Mouse (Mus musculus) c-Kit-negative CD71-positive TER-119-positive erythroid progenitor cells, embryonic 14.5 days (primary cell): ENCODE data around the gene Smo.
"Not testable (repeated sequence)": the region's sequence is repeated elsewhere in the genome, so short reads cannot be mapped to it uniquely, and the experiment has no call there.

ENCODE experiments used
- DNase-seq: peaks from one replicate; pipeline ENCODE4 v3.0.0-alpha.2; 2013; ENCODE audit warnings: low read depth, low spot score

Gene Smo

GRCm38 (mm10) chr6:29726576-29727200 is 8.6 kb upstream of the Smo start:
- DNase-seq = no peak

GRCm38 (mm10) chr6:29728035-29728434 is 7.3 kb upstream of the Smo start:
- no peak for DNase-seq

GRCm38 (mm10) chr6:29729491-29729890 is 5.8 kb upstream of the Smo start:
- DNase-seq = no peak

DNA sequence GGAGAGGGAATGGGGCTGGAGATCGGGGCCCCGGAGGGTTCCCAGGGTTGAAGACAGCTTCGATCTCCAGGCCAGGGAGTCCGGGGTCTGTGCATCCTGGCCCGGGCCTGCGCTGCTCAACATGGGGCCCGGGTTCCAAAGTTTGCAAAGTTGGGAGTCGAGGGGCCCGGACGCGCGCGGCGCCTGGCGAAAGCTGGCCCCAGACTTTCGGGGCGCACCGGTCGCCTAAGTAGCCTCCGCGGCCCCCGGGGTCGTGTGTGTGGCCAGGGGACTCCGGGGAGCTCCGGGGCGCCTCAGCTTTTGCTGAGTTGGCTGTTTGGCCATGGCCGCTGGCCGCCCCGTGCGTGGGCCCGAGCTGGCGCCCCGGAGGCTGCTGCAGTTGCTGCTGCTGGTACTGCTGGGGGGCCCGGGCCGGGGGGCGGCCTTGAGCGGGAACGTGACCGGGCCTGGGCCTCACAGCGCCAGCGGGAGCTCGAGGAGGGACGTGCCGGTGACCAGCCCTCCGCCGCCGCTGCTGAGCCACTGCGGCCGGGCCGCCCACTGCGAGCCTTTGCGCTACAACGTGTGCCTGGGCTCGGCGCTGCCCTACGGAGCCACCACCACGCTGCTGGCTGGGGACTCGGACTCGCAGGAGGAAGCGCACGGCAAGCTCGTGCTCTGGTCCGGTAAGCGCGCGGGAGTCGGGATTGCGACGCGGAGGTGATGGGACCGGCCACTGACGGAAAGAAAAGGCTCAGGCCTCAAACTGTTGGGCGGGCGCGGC is 567 bp downstream of the Smo start:
- no peak for DNase-seq

- no peak for DNase-seq
These were observed 1.5 kb downstream of the Smo start for GRCm38 (mm10) chr6:29736610-29737458.

DNA sequence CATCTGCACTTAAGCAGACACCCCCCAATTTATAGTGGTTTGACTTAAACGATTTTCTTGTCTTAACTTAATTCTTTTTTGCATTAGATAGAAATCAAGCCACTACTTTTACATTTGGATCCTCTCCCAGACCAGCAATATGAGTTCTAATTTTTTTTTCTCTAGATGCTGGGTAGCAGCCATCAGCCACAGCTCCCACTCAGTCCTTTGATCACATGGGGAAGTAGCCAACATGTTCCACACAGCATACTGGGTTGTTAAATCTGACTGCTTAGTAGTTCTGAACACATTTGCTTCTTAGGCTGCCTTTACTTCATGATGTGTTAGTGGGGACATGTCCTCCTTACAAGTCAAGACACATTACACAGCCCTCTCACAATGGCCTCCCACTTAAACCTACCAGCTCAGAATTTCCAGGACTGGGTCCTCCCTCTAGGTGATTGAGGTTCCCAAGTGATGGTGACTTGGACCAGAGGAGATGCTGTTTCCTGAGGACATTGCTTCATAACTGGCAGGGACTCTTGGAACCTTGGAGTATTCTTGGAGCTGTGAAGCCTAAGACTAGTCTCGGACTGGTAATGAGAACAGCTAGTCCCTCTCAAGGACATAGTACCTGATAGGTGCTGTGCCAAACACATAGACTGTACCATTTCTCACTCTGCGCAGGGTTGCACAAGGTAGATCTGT is 16.3 kb downstream of the Smo start:
- no peak for DNase-seq

- no peak for DNase-seq
These were observed 18.0 kb downstream of the Smo start for GRCm38 (mm10) chr6:29753336-29753735.

GRCm38 (mm10) chr6:29756001-29756400 is 20.7 kb downstream of the Smo start:
- no peak for DNase-seq

DNA sequence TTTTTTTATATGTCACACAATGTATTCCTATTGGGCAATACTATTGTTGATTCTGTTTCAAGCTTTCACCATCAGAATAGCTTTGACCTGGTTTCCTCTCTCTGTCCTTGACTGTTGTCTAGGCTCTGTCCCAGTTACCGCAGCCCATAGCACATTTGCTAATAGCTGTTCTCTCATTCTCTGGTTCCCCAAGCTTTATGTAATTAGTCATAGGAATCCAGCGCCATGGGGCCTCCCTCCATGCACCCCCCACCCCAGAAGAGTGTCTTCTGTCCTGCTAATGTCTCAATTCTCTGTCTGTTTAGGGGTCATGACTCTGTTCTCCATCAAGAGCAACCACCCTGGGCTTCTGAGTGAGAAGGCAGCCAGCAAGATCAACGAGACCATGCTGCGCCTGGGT is 21.2 kb downstream of the Smo start:
- no peak for DNase-seq

DNA sequence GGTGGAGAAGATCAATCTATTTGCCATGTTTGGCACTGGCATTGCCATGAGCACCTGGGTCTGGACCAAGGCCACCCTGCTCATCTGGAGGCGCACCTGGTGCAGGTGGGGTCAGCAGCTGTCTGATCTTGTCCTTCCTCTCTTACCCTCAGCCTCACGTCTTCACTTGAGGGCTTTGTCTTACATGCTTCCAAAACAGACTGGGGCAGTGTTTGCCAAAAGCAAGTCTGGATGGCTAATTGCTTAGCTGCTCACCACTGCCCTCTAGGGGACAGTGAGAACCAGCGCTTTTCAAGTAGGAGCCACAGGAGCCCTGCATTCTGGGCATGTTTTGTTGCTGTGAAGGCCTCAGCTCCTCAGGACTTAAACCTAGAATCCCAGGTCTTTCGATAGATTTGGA is 23.1 kb downstream of the Smo start:
- DNase-seq = peak; percentile 69

GRCm38 (mm10) chr6:29759012-29759679 is 23.8 kb downstream of the Smo start:
- DNase-seq = no peak

DNA sequence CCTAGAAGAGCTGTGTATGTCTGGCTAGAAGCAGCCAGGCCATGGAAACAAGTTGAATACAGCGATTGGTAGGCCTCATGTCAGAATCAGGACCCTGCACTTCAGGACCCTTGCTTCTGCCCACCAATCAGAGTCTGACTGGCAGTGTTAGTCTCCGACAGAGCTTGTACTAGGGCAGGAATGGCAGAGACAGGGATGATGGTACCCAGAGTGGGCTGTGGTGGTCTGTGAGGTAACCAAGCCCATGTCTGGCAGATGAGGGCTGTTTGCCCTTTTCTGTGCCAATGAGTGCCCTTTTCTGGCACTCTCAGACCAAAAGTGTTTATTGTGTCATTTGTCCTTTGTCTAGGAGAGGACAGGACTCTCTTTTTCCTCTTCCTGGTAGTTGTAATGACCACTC is 25.1 kb downstream of the Smo start:
- not testable (repeated sequence) for DNase-seq

- DNase-seq = no peak
These were observed 26.0 kb downstream of the Smo start for GRCm38 (mm10) chr6:29761282-29761681.

DNA sequence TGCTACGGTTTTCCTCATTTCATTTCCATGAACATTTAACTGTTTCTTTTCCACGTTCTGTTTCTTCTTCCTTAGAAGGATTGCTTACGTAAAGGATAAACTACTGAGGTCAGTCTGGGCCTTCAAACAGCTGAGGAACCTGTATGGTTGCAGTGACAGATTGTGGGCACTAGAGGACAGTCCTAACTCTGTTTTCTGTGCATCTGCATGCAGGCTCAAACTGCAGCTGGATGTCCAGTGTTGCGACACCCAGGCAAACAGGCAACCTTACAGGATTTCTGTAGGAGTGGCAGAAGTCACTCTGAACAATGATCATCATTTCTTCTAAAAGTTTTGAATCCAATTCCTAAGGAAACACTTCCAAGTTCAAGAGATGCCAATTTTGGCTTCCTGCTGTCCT is 27.2 kb downstream of the Smo start:
- DNase-seq = no peak

DNA sequence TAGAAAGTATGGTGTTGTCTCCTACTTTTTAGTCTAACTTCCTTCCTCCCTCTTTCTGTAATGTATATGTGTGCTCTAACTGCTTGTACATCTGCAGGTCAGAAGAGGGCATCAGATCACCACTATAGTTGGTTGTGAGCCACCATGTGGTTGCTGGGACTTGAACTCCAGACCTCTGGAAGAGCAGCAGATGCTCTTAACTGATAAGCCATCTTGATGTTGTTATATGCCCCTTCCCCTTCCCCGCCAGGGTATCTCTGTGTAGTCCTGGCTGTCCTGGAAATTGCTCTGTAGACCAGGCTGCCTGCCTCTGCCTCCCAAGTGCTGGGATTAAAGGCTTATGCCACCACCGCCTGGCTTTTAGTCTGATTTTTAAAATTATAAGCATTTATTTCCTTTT is 31.6 kb downstream of the Smo start:
- DNase-seq = no peak

GRCm38 (mm10) chr6:29767813-29768660 is 32.7 kb downstream of the Smo start, which contains the start of gene Ahcyl2:
Gene Ahcyl2, plus strand, starts transcription at chr6:29768011.
- DNase-seq = peak; percentile 64

DNA sequence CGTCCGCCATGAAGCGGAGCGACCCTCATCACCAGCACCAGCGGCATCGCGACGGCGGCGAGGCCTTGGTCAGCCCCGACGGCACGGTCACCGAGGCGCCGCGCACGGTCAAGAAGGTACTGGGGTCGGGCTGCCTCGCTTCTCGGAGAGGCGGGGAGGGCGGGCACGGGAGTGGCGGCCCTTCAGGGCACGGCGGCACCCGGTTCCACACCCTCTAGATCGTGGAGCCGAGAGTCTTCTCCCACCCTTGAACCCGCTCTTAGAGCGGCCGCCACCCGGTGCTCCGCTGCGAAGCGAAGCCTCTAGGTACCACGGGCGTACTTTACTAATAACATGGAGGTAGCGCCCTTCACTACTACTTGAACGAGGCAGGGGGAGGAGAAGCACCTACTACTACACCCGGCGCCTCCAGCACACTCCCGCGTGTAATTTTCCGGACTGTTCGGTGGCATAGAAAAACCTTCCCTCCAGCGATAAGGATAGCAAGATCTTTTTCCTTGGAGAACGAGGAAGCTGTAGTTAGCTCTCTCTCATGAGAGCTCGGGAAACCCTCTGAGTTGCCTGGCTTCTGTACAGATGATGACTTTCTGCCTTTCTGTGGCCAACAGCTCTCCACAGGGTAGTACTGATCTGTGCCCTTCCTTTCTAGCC is 33.6 kb downstream of the Smo start:
- peak; percentile 36 for DNase-seq

DNA sequence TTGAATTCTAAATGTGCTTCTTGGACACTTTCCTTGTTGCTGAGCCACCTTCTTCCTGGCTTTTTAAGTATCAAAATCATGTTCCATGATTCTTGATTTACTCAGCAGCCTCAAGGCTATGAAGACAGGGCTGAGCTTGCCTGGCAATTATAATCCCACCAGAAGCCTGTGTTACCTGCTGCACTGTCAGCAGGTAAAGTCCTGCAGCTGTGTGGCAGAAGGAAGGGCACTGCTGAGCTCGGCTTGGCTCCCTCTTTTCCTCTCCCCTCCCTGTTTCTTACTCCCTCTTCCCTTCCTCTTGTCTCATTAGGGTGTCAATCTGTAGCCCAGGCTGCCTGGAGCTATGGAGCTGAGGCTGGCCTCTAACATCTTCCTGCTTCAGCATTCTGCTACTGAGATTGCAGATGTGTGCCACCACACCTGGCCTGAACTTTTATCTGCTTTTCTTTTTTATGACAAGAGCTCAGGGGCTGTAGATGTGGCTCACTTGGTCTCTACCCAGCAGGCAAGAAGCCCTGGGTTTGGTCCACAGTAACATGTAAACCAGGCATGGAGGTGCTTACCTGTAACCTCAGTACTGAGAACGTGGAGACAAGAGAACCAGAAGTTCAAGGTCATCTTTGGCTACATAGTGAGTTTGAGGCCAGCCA is 35.5 kb downstream of the Smo start:
- no peak for DNase-seq

DNA sequence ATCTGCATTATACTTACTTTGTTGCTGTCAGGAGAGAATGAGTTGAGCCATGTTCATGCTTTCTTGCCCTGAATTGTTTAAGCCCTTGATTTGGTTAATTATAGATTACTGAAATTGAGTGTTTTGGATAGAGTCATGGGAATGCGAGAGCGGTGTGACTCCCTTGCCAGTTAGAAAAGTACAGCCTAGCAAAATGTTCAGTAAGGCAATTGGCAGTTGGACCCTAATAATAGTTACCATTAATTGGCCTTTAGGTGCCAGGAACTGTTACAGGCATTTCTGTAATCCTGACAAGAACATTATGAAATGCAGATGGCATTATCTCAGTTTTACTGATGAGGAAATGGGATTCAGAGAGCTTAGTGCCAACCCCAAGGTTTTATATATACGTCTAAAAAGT is 36.9 kb downstream of the Smo start:
- DNase-seq = no peak
